13 mouse cellular contexts compared by ENCODE assay signal in the genomic region with DNA sequence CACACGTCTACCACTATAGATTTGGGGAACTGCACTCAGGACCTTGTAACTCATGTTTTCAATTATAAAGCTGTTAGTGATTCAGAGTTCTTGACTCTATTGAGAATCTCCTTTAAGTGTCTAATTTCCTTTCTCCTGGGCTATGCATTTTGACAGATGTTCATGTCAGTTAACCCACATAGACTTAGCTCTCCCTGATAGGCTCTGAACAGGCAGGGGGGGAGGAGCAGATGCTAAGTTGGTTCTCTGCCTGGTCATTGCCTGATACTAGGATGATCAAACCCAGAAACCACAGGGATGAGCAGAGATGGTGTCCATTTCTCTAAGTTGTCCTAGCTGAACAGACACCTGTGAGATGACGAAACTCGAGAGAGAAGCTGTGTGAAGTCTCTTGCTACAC.
"Had no signal": no experiment of that assay in that cellular context is flagged by ENCODE, and none has a peak within 500 bp of the region (broad histone marks: within the 10 kb centered on the region; RNA-seq: fewer than 3 reads in every experiment).

No protein-coding gene starts in this region.

- DNase-seq: kidney, postnatal 14 days; lung, embryonic 14.5 days; midbrain, embryonic 14.5 days; retina, postnatal 1 day; thymus, adult 2 months; thymus, postnatal 4 days had no signal

- ATAC-seq: intestine, embryonic 15.5 days had no signal

- H3K4me1 ChIP-seq: intestine, embryonic 15.5 days; liver, embryonic 15.5 days; stomach, embryonic 15.5 days had no signal

- H3K9me3 ChIP-seq: intestine, embryonic 15.5 days; kidney, embryonic 15.5 days; liver, embryonic 15.5 days; neural tube, embryonic 13.5 days; stomach, embryonic 15.5 days had no signal

- H3K4me3 ChIP-seq: intestine, embryonic 15.5 days; kidney, embryonic 15.5 days; liver, embryonic 15.5 days; neural tube, embryonic 13.5 days; stomach, embryonic 15.5 days had no signal

- H3K27ac ChIP-seq: intestine, embryonic 15.5 days; kidney, embryonic 15.5 days; liver, embryonic 15.5 days; macrophage; neural tube, embryonic 13.5 days; stomach, embryonic 15.5 days had no signal

- H3K9ac ChIP-seq: intestine, embryonic 15.5 days; kidney, embryonic 15.5 days; liver, embryonic 15.5 days; lung, embryonic 14.5 days; neural tube, embryonic 13.5 days; stomach, embryonic 15.5 days had no signal

- H3K4me2 ChIP-seq: intestine, embryonic 15.5 days; kidney, embryonic 15.5 days; liver, embryonic 11.5 days; liver, embryonic 15.5 days; lung, embryonic 14.5 days; neural tube, embryonic 13.5 days; stomach, embryonic 15.5 days had no signal

- H3K27me3 ChIP-seq: intestine, embryonic 15.5 days; kidney, embryonic 15.5 days; liver, embryonic 15.5 days; stomach, embryonic 15.5 days had no signal

- H3K36me3 ChIP-seq: intestine, embryonic 15.5 days; liver, embryonic 15.5 days; neural tube, embryonic 13.5 days; stomach, embryonic 15.5 days had no signal
